In genomic region chr12:31734616-31735015, GRCm38 (mm10) we compare ENCODE assay signal across 23 mouse cellular contexts. TPM values are rescaled to one million over a fixed set of nuclear protein-coding genes. Genes with fewer than 3 reads are reported as not detected.
A peak's percentile ranks its signal among the peaks of the same experiment; 100 is the strongest.
DNase-seq lines count a peak whose midpoint lies in the region; TF ChIP-seq lines count a peak whose summit lies in the region.
"Had no signal": no experiment of that assay in that cellular context is flagged by ENCODE, and none has a peak within 500 bp of the region (broad histone marks: within the 10 kb centered on the region; RNA-seq: fewer than 3 reads in every experiment).

No protein-coding gene starts in this region.

- peak overlapping the region; percentile 92 for H3K27ac ChIP-seq in layer of hippocampus, adult 2 months
- H3K27ac ChIP-seq: embryonic facial prominence, embryonic 15.5 days; forebrain, embryonic 10.5 days; forebrain, embryonic 15.5 days; heart, embryonic 10.5 days; hindbrain, embryonic 13.5 days had no signal

- no peak for TF ChIP-seq CTCF in layer of hippocampus, adult 2 months (conservative IDR thresholded peaks at IDR 0.05)

- intact Hi-C loops in heart, postnatal 36 days (cut with DNase I) = no loop called here

- peak in 1 of 2 experiments; percentile 69 for DNase-seq in layer of hippocampus, adult 2 months (ENCODE audit: low spot score in 2 of 2)
- DNase-seq in layer of hippocampus, adult 9-10 months (ENCODE audit: low spot score) = no peak
- peak; percentile 44 to 53 for DNase-seq in right cerebral cortex, postnatal 10 days (ENCODE audit: low spot score in 2 of 2)
- DNase-seq in right cerebral cortex, postnatal 4 days = no peak
- DNase-seq in NIH3T3 (ENCODE audit: low read depth) = peak; percentile 15
- no peak for DNase-seq in heart, postnatal 36 days
- DNase-seq in testis, postnatal 10 days (ENCODE audit: low spot score) = no peak
- DNase-seq: adrenal gland, postnatal 14 days; B cell, adult 2 months; cerebellum, adult 18-20 months; cerebellum, adult 9-11 months; cerebellum, postnatal 36 days; heart, adult 18-20 months; heart, postnatal 10 days had no signal

- no peak overlapping the region for H3K4me3 ChIP-seq in layer of hippocampus, adult 2 months
- H3K4me3 ChIP-seq: embryonic facial prominence, embryonic 15.5 days; erythroblast, embryonic 14.5 days; forebrain, embryonic 10.5 days; forebrain, embryonic 15.5 days; heart, embryonic 10.5 days; hindbrain, embryonic 13.5 days had no signal

RNA-seq across cellular contexts. Expression of gene Gpr22, which starts 20.9 kb away (rescaled TPM):
- total RNA-seq in layer of hippocampus, adult 2 months (2021) = 10 to 100 TPM; 81.4 to 87.3 TPM
- total RNA-seq in heart, postnatal 36 days (2021) = 10 to 100 TPM; 11.1 to 24.8 TPM
- total RNA-seq: gastrocnemius, adult 8-10 months; gastrocnemius, postnatal 4 days; hematopoietic stem cell, adult 5-6 weeks had no signal

Comparison
In these comparisons a context has a peak if more than half of its experiments do, and no peak if none do; other contexts are left out.
1. DNase-seq: peak in right cerebral cortex, postnatal 10 days (2 of 2) and NIH3T3 (single experiment); none in layer of hippocampus, adult 9-10 months (single experiment), right cerebral cortex, postnatal 4 days (single experiment), heart, postnatal 36 days (0 of 2) and testis, postnatal 10 days (single experiment).